Mouse (Mus musculus) telencephalon, adult 2 months (tissue): Measurements from ENCODE around the gene Tom1l1.

Experiments
- DNase-seq: peaks from one replicate; pipeline ENCODE4 v3.0.0-alpha.2; 2011; ENCODE audit warnings: low read depth, low spot score

Tom1l1 gene

GRCm38 (mm10) chr11:90622044-90622443, 66.1 kb downstream of the Tom1l1 start:
- no peak for DNase-seq

GRCm38 (mm10) chr11:90616431-90616830, 71.7 kb downstream of the Tom1l1 start:
- DNase-seq = no peak

DNA sequence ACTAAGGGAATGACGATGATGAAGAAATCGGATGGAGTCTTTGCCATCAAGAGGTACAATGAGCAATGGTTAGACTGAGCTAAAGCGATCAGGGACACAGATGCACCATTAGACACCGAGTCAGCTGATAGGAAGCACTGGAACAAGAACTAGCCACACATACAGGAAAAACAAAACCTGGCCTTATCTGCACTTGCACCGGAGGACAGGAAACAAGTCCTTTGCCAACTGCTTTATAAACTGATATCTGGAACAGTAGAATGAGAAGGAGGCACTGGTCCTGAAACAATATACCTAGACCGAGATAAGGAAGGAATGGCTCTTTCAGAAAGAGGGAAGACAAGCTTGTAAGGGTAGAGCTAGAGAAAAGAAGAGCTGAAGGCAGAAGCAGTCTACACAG, 73.4 kb downstream of the Tom1l1 start:
- DNase-seq = no peak

GRCm38 (mm10) chr11:90612118-90612517, 76.0 kb downstream of the Tom1l1 start:
- DNase-seq = no peak

GRCm38 (mm10) chr11:90603066-90603465, 85.1 kb downstream of the Tom1l1 start:
- DNase-seq = no peak

DNA sequence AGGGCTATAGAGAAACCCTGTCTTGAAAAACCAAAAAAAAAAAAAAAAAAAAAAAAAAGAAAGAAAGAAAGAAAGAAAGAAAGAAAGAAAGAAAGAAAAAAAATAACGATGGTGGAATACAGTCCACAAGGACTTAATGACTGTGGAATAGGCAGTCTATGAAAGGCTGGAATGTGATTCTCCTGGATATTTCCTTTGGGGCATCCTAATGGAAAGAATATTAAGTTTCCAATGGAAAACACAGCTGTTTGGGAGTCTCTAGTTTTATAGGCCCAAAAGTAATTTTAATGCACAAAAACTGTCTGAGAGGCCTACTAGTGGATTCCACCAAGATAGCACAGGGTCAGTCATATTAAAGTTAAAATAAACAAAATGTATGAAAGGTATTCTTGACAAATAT, 92.3 kb downstream of the Tom1l1 start:
- no peak for DNase-seq
